Mouse (Mus musculus) mature B cell (primary cell): Measurements from ENCODE around the gene Itsn1.

Source experiments
- in situ Hi-C: fragments of 300-500 bp; cut with MboI; formaldehyde crosslinking; loops from 2 replicates; pipeline ENCODE4 v1.14.3; 2019

The Itsn1 gene

GRCm38 (mm10) chr16:91937281-91937680 lies 208.2 kb downstream of the Itsn1 start:
- in situ Hi-C loops, result loop anchor here (5.0 kb wide), 1 partner anchor 350 kb away; no protein-coding TSS in a partner anchor

GRCm38 (mm10) chr16:91938141-91938540 lies 209.1 kb downstream of the Itsn1 start:
- in situ Hi-C loops, result loop anchor here (5.0 kb wide), 1 partner anchor 349 kb away; no protein-coding TSS in a partner anchor

- in situ Hi-C loops, result no loop called here
Observed at GRCm38 (mm10) chr16:91940726-91941125, 211.6 kb downstream of the Itsn1 start.

- in situ Hi-C loops, result no loop called here
Observed at GRCm38 (mm10) chr16:91942201-91942600, 213.1 kb downstream of the Itsn1 start.

- in situ Hi-C loops, result no loop called here
Observed at GRCm38 (mm10) chr16:91946261-91946660, 217.2 kb downstream of the Itsn1 start.

- in situ Hi-C loops, result no loop called here
Observed at GRCm38 (mm10) chr16:91947093-91947492, 218.0 kb downstream of the Itsn1 start.

- in situ Hi-C loops, result no loop called here
Observed at GRCm38 (mm10) chr16:91953967-91954366, 224.9 kb downstream of the Itsn1 start.

GRCm38 (mm10) chr16:91954766-91955165 lies 225.7 kb downstream of the Itsn1 start:
- in situ Hi-C loops, result no loop called here

DNA sequence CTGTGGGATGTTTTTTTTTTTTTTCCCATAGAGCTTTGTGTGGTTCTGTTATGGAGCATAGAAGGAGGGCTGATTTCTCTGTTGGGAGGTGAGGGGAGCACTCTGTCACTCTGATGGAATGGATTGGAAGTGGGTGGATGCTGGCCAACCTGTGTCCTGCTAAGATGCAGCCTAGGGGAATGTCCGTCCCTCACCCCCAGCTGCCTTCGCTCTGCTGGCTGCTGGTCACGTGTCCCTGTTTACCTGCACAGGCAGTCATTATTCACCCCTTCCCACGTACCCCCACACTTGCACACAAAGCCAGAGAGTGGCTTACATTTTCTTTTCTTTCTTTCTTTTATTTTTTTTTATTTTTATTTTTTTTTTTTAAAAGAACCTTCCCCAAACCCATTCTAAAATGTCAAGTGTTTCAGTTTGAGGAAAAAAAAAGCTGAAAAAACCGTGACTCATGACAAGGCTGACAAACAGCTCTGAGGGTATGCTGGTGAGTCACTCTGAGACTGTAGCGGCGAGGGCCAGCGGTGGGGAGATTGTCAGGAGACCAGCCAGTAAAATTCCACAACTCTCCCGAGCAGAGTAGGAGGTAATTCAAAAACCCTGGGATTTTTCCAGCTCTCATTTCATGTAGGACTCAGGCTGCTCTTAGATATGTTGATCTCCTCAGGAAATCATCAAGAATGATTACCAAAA lies 233.3 kb downstream of the Itsn1 start:
- in situ Hi-C loops, result no loop called here

DNA sequence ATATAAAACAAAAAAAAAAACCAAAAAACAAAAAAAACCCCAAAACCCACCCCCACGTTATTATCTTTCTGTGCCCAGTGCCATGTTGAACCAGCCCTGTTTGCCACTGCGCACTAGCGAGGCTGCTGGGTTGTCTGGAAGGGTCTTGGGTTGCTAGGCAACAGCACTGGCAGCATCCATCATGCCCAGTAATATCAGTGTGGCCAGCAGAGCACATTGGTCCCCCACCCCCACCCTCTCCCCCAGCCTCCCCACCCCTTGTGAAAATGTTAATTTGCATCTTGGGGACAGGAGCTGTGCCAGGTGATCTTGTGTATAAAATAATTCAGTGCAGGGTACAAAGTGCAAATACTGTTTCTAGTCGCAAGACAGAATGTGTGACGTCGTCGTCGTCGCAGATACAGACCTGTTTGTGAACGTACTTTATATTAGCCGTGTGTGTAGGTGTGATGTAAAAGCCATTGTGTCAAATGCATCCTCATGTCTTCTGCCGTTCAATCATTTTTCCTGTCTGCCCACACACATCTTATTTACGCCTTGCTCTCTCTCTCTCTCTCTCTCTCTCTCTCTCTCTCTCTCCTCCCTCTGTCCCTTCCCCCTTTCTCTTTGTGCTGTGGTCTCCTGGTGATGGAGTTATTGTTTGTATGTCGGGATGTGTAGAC lies 233.9 kb downstream of the Itsn1 start:
- in situ Hi-C loops, result no loop called here

GRCm38 (mm10) chr16:91963556-91963900 lies 234.4 kb downstream of the Itsn1 start:
- in situ Hi-C loops, result no loop called here

DNA sequence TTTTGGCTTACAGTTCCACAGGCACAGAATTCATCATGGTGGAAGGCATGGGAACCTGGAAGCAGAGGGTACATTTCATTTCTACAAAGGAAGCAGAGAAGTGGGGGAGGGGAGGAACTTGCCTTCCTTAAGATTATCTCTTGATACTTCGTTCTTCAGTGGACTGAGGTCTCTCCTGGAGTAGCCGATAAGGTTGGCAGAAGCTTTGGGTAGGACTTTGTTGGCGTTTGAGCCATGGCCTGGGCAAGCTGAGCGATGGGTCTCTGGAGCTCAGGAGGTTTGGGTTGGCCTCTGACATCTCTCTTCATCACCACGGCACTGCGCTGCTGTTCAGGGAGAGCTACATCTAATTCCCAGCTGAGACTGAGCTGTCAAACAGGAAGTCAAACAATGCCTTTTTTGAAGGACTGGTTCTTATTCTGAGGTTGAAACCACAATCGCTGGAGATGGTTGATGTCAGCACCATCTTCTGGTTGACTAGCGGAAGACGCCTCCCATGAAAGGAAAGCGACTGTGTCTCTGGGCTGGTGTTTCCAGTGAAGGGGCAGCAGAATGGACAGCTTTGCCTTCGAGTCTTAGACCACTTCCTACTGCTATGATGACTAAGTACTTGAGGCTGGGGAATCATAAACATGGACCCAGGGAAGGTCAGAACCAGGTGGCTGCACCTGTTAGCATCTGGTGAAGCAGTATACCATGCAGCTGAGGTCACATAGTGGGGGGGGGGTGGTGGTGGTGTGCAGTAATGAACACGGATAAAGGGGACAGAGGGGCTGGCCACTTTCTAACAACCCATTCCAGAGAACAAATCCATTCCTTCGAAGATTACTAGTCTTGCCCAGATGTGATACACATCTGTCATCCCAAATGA lies 235.5 kb downstream of the Itsn1 start:
- in situ Hi-C loops, result no loop called here

DNA sequence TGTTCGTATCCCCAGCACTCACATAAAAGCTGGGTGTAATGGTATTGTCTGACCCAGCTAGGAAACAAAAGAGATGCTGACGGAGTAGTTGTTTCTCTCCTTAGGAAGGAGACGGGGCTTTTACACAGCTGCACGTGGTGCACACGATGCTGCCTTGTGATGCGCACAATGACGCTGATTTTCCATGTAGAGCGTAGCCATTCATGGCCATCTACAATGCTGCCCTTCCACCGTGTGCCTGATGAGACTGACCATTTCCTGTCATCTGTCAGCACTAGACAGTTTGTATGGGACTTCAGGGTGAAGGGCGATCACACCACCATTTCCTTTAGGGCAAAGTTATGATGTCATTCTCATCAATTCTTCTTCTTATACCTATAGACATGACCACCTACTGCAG lies 239.6 kb downstream of the Itsn1 start:
- in situ Hi-C loops, result no loop called here

GRCm38 (mm10) chr16:91969516-91970031 lies 240.5 kb downstream of the Itsn1 start:
- in situ Hi-C loops, result no loop called here
